Mouse (Mus musculus) left cerebral cortex, postnatal 14 days (tissue): ENCODE data around the gene Ptprk. TPM values are rescaled to one million over a fixed set of nuclear protein-coding genes. Genes with fewer than 3 reads are reported as not detected.
A peak's percentile ranks its signal among the peaks of the same experiment; 100 is the strongest.

Experiments
- DNase-seq, 2 experiments: peaks; one replicate each; pipeline ENCODE4 v3.0.0; 2021 to 2022; ENCODE audit warnings: low spot score in 2 of 2, mixed read lengths in 1 of 2
- intact Hi-C: fragments of 180-260 bp; cut with DNase I; formaldehyde crosslinking; loops from one replicate; pipeline ENCODE4 v1.15.1; 2025
- total RNA-seq, 2 experiments: library from RNA; stranded (reverse); gene quantifications; 2 replicates each; pipeline ENCODE4 v1.2.3; 2021

Gene Ptprk
- total RNA-seq, 2 experiments from 2014 or later = 95.9 to 115 TPM

- no peak for DNase-seq
- intact Hi-C loops = no loop called here
Observed at GRCm38 (mm10) chr10:28369808-28370207, 295.2 kb downstream of the Ptprk start.

GRCm38 (mm10) chr10:28374874-28375273 lies 300.3 kb downstream of the Ptprk start:
- DNase-seq = no peak
- intact Hi-C loops = loop anchor here (5.0 kb wide), 1 partner anchor 603 kb away; no protein-coding TSS in a partner anchor

- intact Hi-C loops = loop anchor here (5.0 kb wide), 1 partner anchor 608 kb away; no protein-coding TSS in a partner anchor
- DNase-seq = no peak
Observed at GRCm38 (mm10) chr10:28379752-28380488, 305.3 kb downstream of the Ptprk start.

- DNase-seq = no peak
- intact Hi-C loops = no loop called here
Observed at GRCm38 (mm10) chr10:28387563-28388222, 313.1 kb downstream of the Ptprk start.

- DNase-seq = peak in 1 of 2 experiments; percentile 18
- intact Hi-C loops = no loop called here
Observed at GRCm38 (mm10) chr10:28391168-28391567, 316.5 kb downstream of the Ptprk start.

- no peak for DNase-seq
- intact Hi-C loops = no loop called here
Observed at GRCm38 (mm10) chr10:28395610-28396519, 321.2 kb downstream of the Ptprk start.

GRCm38 (mm10) chr10:28396520-28396915 lies 321.9 kb downstream of the Ptprk start:
- intact Hi-C loops = no loop called here
- DNase-seq = no peak

- no peak for DNase-seq
- intact Hi-C loops = no loop called here
Observed at GRCm38 (mm10) chr10:28401796-28402195, 327.2 kb downstream of the Ptprk start.

- intact Hi-C loops = no loop called here
- DNase-seq = no peak
Observed at GRCm38 (mm10) chr10:28408980-28409379, 334.4 kb downstream of the Ptprk start.

- no peak for DNase-seq
- intact Hi-C loops = no loop called here
Observed at GRCm38 (mm10) chr10:28414823-28415222, 340.2 kb downstream of the Ptprk start.

GRCm38 (mm10) chr10:28422622-28423021 lies 348.0 kb downstream of the Ptprk start:
- intact Hi-C loops = no loop called here
- no peak for DNase-seq

- no peak for DNase-seq
- intact Hi-C loops = no loop called here
Observed at GRCm38 (mm10) chr10:28425371-28425770, 350.8 kb downstream of the Ptprk start.

GRCm38 (mm10) chr10:28436084-28436483 lies 361.5 kb downstream of the Ptprk start:
- DNase-seq = no peak
- intact Hi-C loops = no loop called here

GRCm38 (mm10) chr10:28449853-28450252 lies 375.2 kb downstream of the Ptprk start:
- intact Hi-C loops = no loop called here
- DNase-seq = no peak

- no peak for DNase-seq
- intact Hi-C loops = no loop called here
Observed at GRCm38 (mm10) chr10:28450642-28451041, 376.0 kb downstream of the Ptprk start.

- intact Hi-C loops = no loop called here
- DNase-seq = no peak
Observed at GRCm38 (mm10) chr10:28458027-28458426, 383.4 kb downstream of the Ptprk start.

GRCm38 (mm10) chr10:28459963-28460362 lies 385.3 kb downstream of the Ptprk start:
- no peak for DNase-seq
- intact Hi-C loops = no loop called here

- intact Hi-C loops = no loop called here
Observed at GRCm38 (mm10) chr10:28463706-28464105, 389.1 kb downstream of the Ptprk start.

GRCm38 (mm10) chr10:28464766-28465548 lies 390.3 kb downstream of the Ptprk start:
- intact Hi-C loops = no loop called here
- DNase-seq = no peak

More at GRCm38 (mm10) chr10:28463706-28464105, 389.1 kb downstream of the Ptprk start:
- DNase-seq = no peak
